Mouse (Mus musculus) liver, embryonic 14.5 days (tissue): Measurements from ENCODE around the gene Smarcd2.

ENCODE experiments used
- CTCF ChIP-seq: IDR thresholded peaks from 2 replicates; pipeline ENCODE4 v1.5.1; 2016; ENCODE audit warnings: antibody characterized with exemption, low read depth, control low read depth
- EP300 ChIP-seq: IDR thresholded peaks from 2 replicates; pipeline ENCODE4 v1.6.1; 2016; ENCODE audit warnings: antibody characterized with exemption, low read depth

DNA sequence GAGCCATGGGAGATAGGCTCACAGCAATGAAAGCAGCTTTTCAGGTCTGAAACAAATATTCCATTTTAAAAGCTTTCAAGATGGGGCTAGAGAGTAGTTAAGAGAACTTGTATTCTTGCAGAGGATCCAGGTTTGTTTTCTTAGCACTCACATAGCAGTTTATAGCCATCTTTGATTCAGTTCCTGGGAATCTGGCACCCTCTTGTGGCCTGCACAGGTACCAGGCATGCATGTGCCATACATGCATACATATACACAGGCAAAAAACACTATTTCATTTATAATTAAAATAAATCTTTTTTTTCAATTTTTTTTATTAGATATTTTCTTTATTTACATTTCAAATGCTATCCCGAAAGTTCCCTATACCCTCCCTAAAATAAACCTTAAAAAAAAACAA is 25.9 kb downstream of the Smarcd2 start:
- TF ChIP-seq CTCF = peak; percentile 58
- no peak for TF ChIP-seq EP300
